Mouse (Mus musculus) layer of hippocampus, adult 9-11 months (tissue): Measurements from ENCODE around the gene Slc5a8.

Source experiments
- DNase-seq: peaks from one replicate; pipeline ENCODE4 v3.0.0; 2022

Gene Slc5a8

DNA sequence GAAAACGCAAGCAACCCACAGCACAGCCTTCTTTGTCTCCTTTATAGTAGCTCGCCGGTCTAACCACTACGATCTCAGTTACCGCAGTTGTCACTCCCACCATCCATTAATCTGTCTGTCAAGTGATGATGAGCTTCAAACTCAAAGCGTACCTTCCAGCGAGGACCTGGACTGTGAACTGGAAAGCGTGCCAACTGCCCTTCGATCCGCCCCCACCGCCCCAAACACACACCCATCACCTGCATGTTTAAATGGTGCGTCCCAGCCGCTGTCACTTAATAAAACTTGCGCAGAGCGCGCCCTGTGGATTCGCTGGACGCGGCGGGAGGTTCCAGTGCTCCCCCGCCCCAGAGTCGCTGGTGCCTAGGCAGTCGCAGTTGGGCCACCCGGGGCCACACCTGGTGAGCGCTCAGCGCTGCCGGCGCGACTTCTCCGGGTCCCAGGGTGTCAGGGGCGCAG is at the start of gene Slc5a8:
Gene Slc5a8, plus strand, starts transcription at position 361 of the 459 bp plus-strand sequence.
- no peak for DNase-seq

DNA sequence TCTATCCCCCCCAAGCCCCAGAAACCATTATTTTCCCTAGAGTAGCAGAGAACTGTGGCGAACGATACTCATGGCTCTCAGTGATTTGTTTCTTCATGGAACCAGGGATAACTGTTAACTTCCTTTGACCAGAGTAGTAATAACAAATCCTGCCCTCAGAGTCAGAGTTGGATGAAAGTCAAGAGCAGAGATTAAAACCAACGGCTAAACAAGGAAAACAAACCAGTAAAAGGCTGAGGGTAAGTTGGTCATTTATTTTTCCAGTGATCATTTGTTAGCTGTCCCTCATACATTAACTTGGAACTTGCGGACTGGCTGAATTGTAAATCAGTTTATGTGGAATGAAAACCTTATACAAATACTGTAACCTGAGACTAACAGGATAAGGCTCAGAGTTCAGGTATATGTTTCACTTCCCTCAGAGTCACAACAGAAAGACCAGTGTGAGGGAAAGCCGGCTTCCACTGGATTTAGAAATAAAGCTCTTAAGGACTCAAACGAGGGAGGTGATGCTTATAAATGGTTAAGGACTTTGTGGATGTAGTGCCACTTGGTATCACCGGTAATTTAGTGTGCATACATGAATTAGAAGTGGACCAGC is 36.8 kb upstream of the Slc5a8 start:
- no peak for DNase-seq

- no peak for DNase-seq
These were observed 35.8 kb upstream of the Slc5a8 start for GRCm38 (mm10) chr10:88849976-88850375.

GRCm38 (mm10) chr10:88853326-88853725 is 32.5 kb upstream of the Slc5a8 start:
- no peak for DNase-seq

DNA sequence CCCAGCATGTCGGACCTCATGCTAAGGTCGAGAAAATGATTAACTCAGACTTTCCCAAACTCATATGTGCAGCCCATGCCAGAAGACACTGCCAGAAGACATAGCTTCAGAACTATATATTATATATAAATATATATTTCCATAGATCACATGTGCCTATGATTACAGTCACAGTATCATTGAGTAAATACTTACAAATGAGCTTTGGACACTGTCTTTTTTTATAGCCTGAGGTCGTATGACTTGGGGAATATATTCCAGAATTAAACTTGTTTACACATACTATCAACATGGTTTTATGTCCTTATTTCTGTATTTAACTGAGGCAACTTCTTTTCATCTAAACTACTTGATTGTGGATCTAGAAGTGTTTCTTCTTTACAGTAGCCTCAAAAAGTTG is 24.9 kb upstream of the Slc5a8 start:
- DNase-seq, result no peak

DNA sequence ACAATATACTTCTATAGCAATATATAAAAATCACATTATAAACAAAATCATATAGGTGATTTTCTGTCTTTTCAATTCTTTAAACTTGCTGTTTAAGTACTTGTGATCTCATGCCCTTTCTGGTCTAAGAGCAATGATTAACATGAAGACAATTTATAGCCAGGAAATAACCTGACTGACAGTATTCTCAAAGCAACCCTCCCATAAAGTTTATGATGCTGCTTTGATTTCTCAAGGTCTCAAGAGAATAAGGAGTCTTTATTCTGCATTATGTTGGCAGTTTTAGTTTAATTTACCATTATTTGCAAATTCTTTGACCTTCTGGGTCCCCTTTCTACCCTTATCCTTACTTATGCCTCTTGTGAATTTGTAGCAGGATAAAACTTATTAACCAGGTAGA is 24.4 kb upstream of the Slc5a8 start:
- DNase-seq, result no peak

DNA sequence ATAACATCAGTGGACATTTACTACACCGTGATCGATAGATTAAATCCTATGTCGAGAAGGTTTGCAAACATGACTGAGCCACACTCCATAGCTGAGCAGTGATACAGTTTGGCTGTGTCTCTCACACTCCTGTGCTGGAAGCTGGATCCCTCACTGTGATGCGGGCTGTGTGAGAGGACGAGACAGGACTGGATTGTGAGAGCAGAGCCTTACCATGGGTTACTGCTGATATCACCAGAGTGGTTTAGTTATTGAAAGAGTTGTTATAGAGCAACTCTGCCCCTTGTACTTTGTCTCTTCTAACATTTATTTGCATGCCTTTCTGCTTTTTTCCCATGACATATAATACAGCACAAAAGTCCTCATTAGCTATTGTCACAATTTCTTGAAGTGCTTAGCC is 23.5 kb upstream of the Slc5a8 start:
- DNase-seq, result no peak

GRCm38 (mm10) chr10:88866017-88866416 is 19.8 kb upstream of the Slc5a8 start:
- no peak for DNase-seq

- no peak for DNase-seq
These were observed 10.9 kb upstream of the Slc5a8 start for GRCm38 (mm10) chr10:88874870-88875269.

GRCm38 (mm10) chr10:88877421-88877820 is 8.4 kb upstream of the Slc5a8 start:
- DNase-seq, result no peak

GRCm38 (mm10) chr10:88883721-88884120 is 2.1 kb upstream of the Slc5a8 start:
- DNase-seq, result no peak

DNA sequence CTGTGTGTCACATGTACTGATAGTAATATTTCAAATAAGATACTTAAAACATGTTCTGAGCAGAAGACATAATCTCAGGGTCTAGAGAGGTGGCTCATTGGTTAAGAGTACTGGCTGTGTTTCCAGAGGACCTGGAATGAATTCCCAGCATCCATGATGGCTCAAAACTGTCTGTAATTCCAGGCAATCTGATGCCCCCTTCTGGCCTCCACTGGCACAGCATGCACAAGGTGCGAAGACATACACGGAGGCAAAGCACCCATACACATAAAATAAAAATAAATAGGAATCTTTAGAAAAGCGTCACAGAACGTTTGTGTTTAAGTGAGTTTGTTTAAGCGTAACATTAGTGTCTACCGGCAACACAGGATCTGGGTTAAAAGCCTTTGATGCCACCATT is 956 bp upstream of the Slc5a8 start:
- DNase-seq, result no peak

GRCm38 (mm10) chr10:88886114-88886513 is 322 bp downstream of the Slc5a8 start:
- DNase-seq, result no peak

DNA sequence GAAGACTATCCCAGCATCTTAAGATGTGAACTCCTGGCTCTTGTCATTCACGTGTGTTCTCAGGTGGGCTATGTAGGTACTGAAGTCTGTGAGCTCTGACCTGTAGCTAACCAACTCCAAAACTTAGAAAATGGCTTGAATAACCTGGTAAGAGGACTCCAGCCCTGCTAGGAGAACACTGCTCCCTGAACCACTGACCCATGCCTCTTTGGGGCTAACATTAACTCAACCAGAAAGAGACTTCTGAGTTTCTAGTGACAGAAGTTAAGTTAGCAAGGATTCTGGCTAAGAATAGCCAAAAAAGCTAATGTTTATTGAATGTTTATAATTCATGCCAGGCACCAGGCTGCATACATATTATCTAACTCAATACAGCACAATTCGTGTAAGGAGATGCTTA is 2.6 kb downstream of the Slc5a8 start:
- DNase-seq, result no peak

DNA sequence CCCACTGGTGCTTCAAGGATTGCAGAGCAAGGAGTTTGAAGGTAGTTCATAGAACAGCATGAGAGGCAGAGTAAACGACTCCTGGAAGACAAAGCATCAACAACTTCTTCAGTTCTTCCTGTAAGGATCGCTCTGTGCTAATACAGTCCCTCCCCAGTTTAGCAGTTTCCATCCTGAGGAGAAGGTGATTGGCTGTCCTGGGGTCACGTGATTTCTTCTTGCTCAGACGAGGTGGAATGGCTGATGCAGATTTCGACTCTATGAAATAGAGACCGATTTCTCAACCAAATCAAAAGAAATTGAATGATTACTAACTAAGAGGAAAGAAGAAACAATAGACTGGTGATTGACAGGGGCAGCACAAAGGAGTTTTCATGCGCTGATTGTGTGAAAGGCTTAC is 5.6 kb downstream of the Slc5a8 start:
- DNase-seq, result no peak

- no peak for DNase-seq
These were observed 6.8 kb downstream of the Slc5a8 start for GRCm38 (mm10) chr10:88892560-88893087.

DNA sequence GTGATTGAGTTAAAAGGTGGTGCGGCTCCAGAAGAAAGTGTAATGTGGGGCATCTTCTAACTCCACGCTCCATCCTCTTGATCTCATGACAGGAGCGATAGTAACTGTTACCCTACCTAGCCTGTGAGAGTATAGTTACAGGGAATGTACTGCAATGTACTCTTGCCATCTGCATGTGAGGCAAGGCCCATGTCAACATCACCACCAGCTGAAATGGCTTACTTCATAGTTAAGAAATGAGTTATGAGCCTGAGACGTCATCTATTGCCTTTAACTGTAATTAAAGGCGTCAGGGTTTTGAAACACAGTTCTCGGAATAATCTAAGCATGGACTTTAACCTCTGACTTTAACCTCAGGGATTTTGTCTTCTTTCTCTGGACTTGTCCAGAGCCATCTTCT is 11.2 kb downstream of the Slc5a8 start:
- DNase-seq, result no peak

GRCm38 (mm10) chr10:88949649-88950296 is 64.0 kb downstream of the Slc5a8 start:
- no peak for DNase-seq

DNA sequence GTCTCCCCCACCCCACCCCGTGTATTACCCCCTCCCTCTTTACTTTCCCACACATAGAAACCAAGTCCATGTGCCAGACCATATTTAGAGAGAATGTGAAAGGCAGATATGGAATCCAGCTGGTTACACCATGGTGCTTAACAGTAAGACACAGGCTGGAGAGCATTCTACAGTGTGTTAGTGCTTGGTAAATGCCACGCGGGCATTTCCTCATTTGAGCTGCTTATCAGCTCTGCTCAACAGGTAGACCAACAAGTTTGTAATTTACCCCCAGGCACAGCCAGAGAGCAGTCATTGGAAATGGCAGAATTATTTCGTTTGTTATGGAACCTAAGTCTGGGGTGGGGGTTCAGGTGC is 64.5 kb downstream of the Slc5a8 start:
- no peak for DNase-seq

- DNase-seq, result no peak
These were observed 75.0 kb downstream of the Slc5a8 start for GRCm38 (mm10) chr10:88960791-88961190.

GRCm38 (mm10) chr10:88968586-88968985 is 82.8 kb downstream of the Slc5a8 start:
- DNase-seq, result no peak

- no peak for DNase-seq
These were observed 85.3 kb downstream of the Slc5a8 start for GRCm38 (mm10) chr10:88970951-88971725.

- no peak for DNase-seq
These were observed 93.1 kb downstream of the Slc5a8 start for GRCm38 (mm10) chr10:88978932-88979331.
